Mouse (Mus musculus) heart, adult 2 months (tissue): ENCODE measurements around the gene Olfr1290. TPM values are rescaled to one million over a fixed set of nuclear protein-coding genes. Genes with fewer than 3 reads are reported as not detected.

Experiments
- DNase-seq, 2 experiments: peaks; one replicate each; pipeline ENCODE4 v3.0.0; 2021
- H3K27ac ChIP-seq: fragments of 200-600 bp; 2 replicates; pipeline ENCODE4 v1.8.1; 2022
- H3K27me3 ChIP-seq: fragments of 200-500 bp; 2 replicates; pipeline ENCODE4 v1.6.1; 2012; ENCODE audit warnings: mild to moderate bottlenecking, low read length, inconsistent platforms, mixed read lengths; ENCODE audit not compliant: control insufficient read depth, insufficient read depth
- H3K36me3 ChIP-seq: fragments of 200-500 bp; 2 replicates; pipeline ENCODE4 v1.6.1; 2012; ENCODE audit warnings: low read length, inconsistent platforms; ENCODE audit not compliant: control insufficient read depth, insufficient read depth
- H3K4me1 ChIP-seq: fragments of 200-500 bp; 2 replicates; pipeline ENCODE4 v1.6.1; 2011; ENCODE audit warnings: low read length; ENCODE audit not compliant: control insufficient read depth, insufficient read depth
- H3K4me3 ChIP-seq: fragments of 200-600 bp; 2 replicates; pipeline ENCODE4 v1.8.1; 2022
- H3K79me2 ChIP-seq: fragments of 200-500 bp; replicated peaks from 2 replicates; pipeline ENCODE4 v1.6.1; 2012; ENCODE audit warnings: mild to moderate bottlenecking, inconsistent platforms, low read length, moderate library complexity, mixed read lengths; ENCODE audit not compliant: control insufficient read depth, insufficient read depth
- H3K9ac ChIP-seq: fragments of 200-500 bp; 2 replicates; pipeline ENCODE4 v1.6.1; 2012; ENCODE audit warnings: low read depth, mild to moderate bottlenecking, control low read depth, inconsistent platforms, low read length, mixed read lengths
- CTCF ChIP-seq: fragments of 200-600 bp; IDR thresholded peaks from 2 replicates; pipeline ENCODE4 v1.8.1; 2022; ENCODE audit warnings: antibody characterized with exemption, mild to moderate bottlenecking, moderate library complexity
- EP300 ChIP-seq: fragments of 200-500 bp; IDR thresholded peaks from 2 replicates; pipeline ENCODE4 v1.6.1; 2011; ENCODE audit warnings: low read depth, low read length, control low read depth; ENCODE audit not compliant: insufficient read depth
- POLR2A ChIP-seq: fragments of 200-500 bp; IDR thresholded peaks from 2 replicates; pipeline ENCODE4 v1.6.1; 2011; ENCODE audit warnings: mild to moderate bottlenecking, low read depth, low read length, control low read depth; ENCODE audit not compliant: insufficient read depth
- WGBS: fragments of 180-500 bp; shearing (Covaris S2); methylation state at CpG from one replicate; pipeline ENCODE4 v1.1.7; 2018; 5-methylcytosine and 5-hydroxymethylcytosine counted together
- intact Hi-C: fragments of 180-260 bp; cut with DNase I; formaldehyde crosslinking; loops from one replicate; pipeline ENCODE4 v1.15.1; 2025
- polyA plus RNA-seq: library from polyadenylated mRNA; depleted of rRNA; stranded (reverse); fragments of >200 nt; gene quantifications from 2 replicates; pipeline ENCODE4 v1.2.3, GENCODE M21; 2012; rRNA removed
- total RNA-seq, 2 experiments: library from RNA; stranded (reverse); gene quantifications; 2 replicates each; pipeline ENCODE4 v1.2.3; 2021

The Olfr1290 gene
- total and polyA plus RNA-seq, 3 experiments, result not detected

- TF ChIP-seq CTCF (no peak), POLR2A (no peak), EP300 (no peak)
- Histone ChIP-seq H3K27ac (no peak within 1 kb of the TSS), H3K4me1 (no peaks in the 10 kb centered on the region), H3K27me3 (no peaks in the 10 kb centered on the region), H3K4me3 (no peak within 1 kb of the TSS), H3K79me2 (no peaks in the 10 kb centered on the region), H3K36me3 (no peaks in the 10 kb centered on the region), H3K9ac (no peak within 1 kb of the TSS)
- intact Hi-C loops, result no loop called here
- DNase-seq, result no peak
- 84% methylated on average over 1 of the region's 1 CpGs for WGBS
These were observed 19.8 kb downstream of the Olfr1290 start, which contains the start of gene Olfr1288 for GRCm38 (mm10) chr2:111473801-111474200. Gene Olfr1288 (plus strand): TSS chr2:111474101.

- no peak within 1 kb of the TSS for H3K9ac ChIP-seq
- TF ChIP-seq CTCF (no peak), POLR2A (no peak), EP300 (no peak)
- no peaks in the 10 kb centered on the region for H3K27me3 ChIP-seq
- H3K79me2 ChIP-seq, result no peaks in the 10 kb centered on the region
- intact Hi-C loops, result no loop called here
- H3K27ac ChIP-seq, result no peak within 1 kb of the TSS
- 58% methylated on average over 1 of the region's 1 CpGs for WGBS
- no peak for DNase-seq
- no peak within 1 kb of the TSS for H3K4me3 ChIP-seq
- no peaks in the 10 kb centered on the region for H3K36me3 ChIP-seq
- no peaks in the 10 kb centered on the region for H3K4me1 ChIP-seq
These were observed 44.8 kb downstream of the Olfr1290 start, which contains the start of gene Olfr1287 for GRCm38 (mm10) chr2:111448842-111449241. Gene Olfr1287 (plus strand): TSS chr2:111449142.

Other genes with a start within 250 kb of the Olfr1290 start
- not detected for gene Olfr1276, start 239.3 kb downstream of the Olfr1290 start, total RNA-seq
- gene Olfr1276, start 239.3 kb downstream of the Olfr1290 start, polyA plus RNA-seq, result not detected in 2 replicates
- not detected for gene Olfr1277, start 219.7 kb downstream of the Olfr1290 start, total RNA-seq
- not detected in 2 replicates for gene Olfr1277, start 219.7 kb downstream of the Olfr1290 start, polyA plus RNA-seq
- gene Olfr1278, start 203.7 kb downstream of the Olfr1290 start, total RNA-seq, result not detected
- gene Olfr1278, start 203.7 kb downstream of the Olfr1290 start, polyA plus RNA-seq, result not detected in 2 replicates
- not detected for gene Olfr1279, start 193.2 kb downstream of the Olfr1290 start, total RNA-seq
- gene Olfr1279, start 193.2 kb downstream of the Olfr1290 start, polyA plus RNA-seq, result not detected in 2 replicates
- gene Olfr1280, start 179.8 kb downstream of the Olfr1290 start, total RNA-seq, result not detected
- gene Olfr1280, start 179.8 kb downstream of the Olfr1290 start, polyA plus RNA-seq, result not detected in 2 replicates
- not detected for gene Olfr1281, start 167.3 kb downstream of the Olfr1290 start, total RNA-seq
- gene Olfr1281, start 167.3 kb downstream of the Olfr1290 start, polyA plus RNA-seq, result not detected in 2 replicates
- gene Olfr1282, start 157.8 kb downstream of the Olfr1290 start, total RNA-seq, result not detected
- not detected in 2 replicates for gene Olfr1282, start 157.8 kb downstream of the Olfr1290 start, polyA plus RNA-seq
- not detected for gene Olfr1283, start 127.0 kb downstream of the Olfr1290 start, total RNA-seq
- gene Olfr1283, start 127.0 kb downstream of the Olfr1290 start, polyA plus RNA-seq, result not detected in 2 replicates
- not detected for gene Olfr1284, start 118.3 kb downstream of the Olfr1290 start, total RNA-seq
- gene Olfr1284, start 118.3 kb downstream of the Olfr1290 start, polyA plus RNA-seq, result not detected in 2 replicates
- gene Olfr1286, start 70.7 kb downstream of the Olfr1290 start, total RNA-seq, result not detected
- gene Olfr1286, start 70.7 kb downstream of the Olfr1290 start, polyA plus RNA-seq, result not detected in 2 replicates
- gene Olfr1287, start 44.7 kb downstream of the Olfr1290 start, total RNA-seq, result not detected
- not detected in 2 replicates for gene Olfr1287, start 44.7 kb downstream of the Olfr1290 start, polyA plus RNA-seq
- not detected for gene Olfr1288, start 19.7 kb downstream of the Olfr1290 start, total RNA-seq
- gene Olfr1288, start 19.7 kb downstream of the Olfr1290 start, polyA plus RNA-seq, result not detected in 2 replicates
- gene Olfr1289, start 13.0 kb downstream of the Olfr1290 start, total RNA-seq, result not detected
- gene Olfr1289, start 13.0 kb downstream of the Olfr1290 start, polyA plus RNA-seq, result not detected in 2 replicates
- not detected for gene Olfr1291-ps1, start 3.4 kb upstream of the Olfr1290 start, total RNA-seq
- not detected in 2 replicates for gene Olfr1291-ps1, start 3.4 kb upstream of the Olfr1290 start, polyA plus RNA-seq
- gene Olfr1293-ps, start 31.4 kb upstream of the Olfr1290 start, total RNA-seq, result not detected
- gene Olfr1293-ps, start 31.4 kb upstream of the Olfr1290 start, polyA plus RNA-seq, result not detected in 2 replicates
- gene Olfr1294, start 46.5 kb upstream of the Olfr1290 start, total RNA-seq, result not detected
- gene Olfr1294, start 46.5 kb upstream of the Olfr1290 start, polyA plus RNA-seq, result not detected in 2 replicates
- gene Olfr1295, start 75.9 kb upstream of the Olfr1290 start, total RNA-seq, result not detected
- not detected in 2 replicates for gene Olfr1295, start 75.9 kb upstream of the Olfr1290 start, polyA plus RNA-seq
- not detected for gene Olfr1297, start 132.7 kb upstream of the Olfr1290 start, total RNA-seq
- not detected in 2 replicates for gene Olfr1297, start 132.7 kb upstream of the Olfr1290 start, polyA plus RNA-seq
- gene Olfr1298, start 155.4 kb upstream of the Olfr1290 start, total RNA-seq, result not detected
- gene Olfr1298, start 155.4 kb upstream of the Olfr1290 start, polyA plus RNA-seq, result not detected in 2 replicates
- gene Olfr1299, start 167.6 kb upstream of the Olfr1290 start, total RNA-seq, result not detected
- gene Olfr1299, start 167.6 kb upstream of the Olfr1290 start, polyA plus RNA-seq, result not detected in 2 replicates